Mouse (Mus musculus) Patski (cell line): ENCODE measurements around the gene 1110051M20Rik. TPM values are rescaled to one million over a fixed set of nuclear protein-coding genes. Genes with fewer than 3 reads are reported as not detected.

ENCODE experiments used
- ATAC-seq: fragments of 100-300 bp; one replicate; pipeline ENCODE4 v1.8.0; 2021
- CTCF ChIA-PET: fragments of 350-600 bp; sonication (Branson Sonifier 250); formaldehyde crosslinking; loops from one replicate; lab custom pipeline; 2022; ENCODE audit warnings: inconsistent platforms; lab: Charles Lee
- POLR2A ChIA-PET: fragments of 350-600 bp; sonication (Branson Sonifier 250); formaldehyde crosslinking; loops from one replicate; lab custom pipeline; 2022; ENCODE audit warnings: antibody characterized with exemption, inconsistent platforms; lab: Charles Lee
- DNase-seq: peaks from one replicate; pipeline ENCODE4 v3.0.0-alpha.2; 2011; ENCODE audit warnings: low read depth, low spot score
- H3K27me3 ChIP-seq: fragments of 371-371 bp; one replicate; pipeline ENCODE4 v1.5.1; 2021
- CTCF ChIP-seq: fragments of 100-300 bp; IDR thresholded peaks from one replicate; pipeline ENCODE4 v1.5.1; 2021
- in situ Hi-C: fragments of 300-500 bp; cut with MboI; formaldehyde crosslinking; loops from 3 replicates; pipeline ENCODE4 v1.11.1; 2018; ENCODE audit warnings: low pct_unique_long_range_greater_than_20kb, mixed read lengths
- polyA plus RNA-seq: library from polyadenylated mRNA; unstranded; gene quantifications from one replicate; pipeline ENCODE4 v1.2.3, GENCODE M21; 2021

The 1110051M20Rik gene
- polyA plus RNA-seq, 1 experiment from 2014 or later: 15.1 TPM

DNA sequence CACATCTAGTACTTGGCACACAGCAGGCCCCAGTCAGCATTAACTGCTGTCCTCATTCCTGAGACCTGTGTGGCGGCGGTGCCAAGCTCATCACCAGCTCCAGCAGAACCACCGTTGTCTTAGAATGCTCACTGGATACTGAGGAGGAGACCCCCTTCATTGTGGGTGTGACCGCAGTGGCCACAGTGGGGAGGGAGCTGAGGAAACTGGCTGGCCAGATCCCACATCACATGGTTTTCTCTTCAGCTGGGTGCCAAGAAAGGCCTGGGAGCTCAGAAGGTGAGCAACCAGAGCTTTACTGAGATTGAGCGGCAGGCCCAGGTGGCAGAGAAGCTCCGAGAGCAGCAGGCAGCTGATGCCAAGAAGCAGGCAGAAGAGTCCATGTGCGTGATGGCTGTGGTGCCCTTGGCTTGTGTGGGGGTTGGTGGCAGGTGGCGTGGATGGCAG lies 174.8 kb downstream of the 1110051M20Rik start:
- H3K27me3 ChIP-seq: no peaks in the 10 kb centered on the region
- TF ChIP-seq CTCF: no peak
- DNase-seq (no peak), ATAC-seq (no peak)
- ChIA-PET POLR2A (interaction anchor here (1.7 kb wide), 1 partner anchor 12 kb away, joined by 7 read pairs; no protein-coding TSS in a partner anchor), CTCF (interaction anchor here (1.7 kb wide), 1 partner anchor 154 kb away, joined by 6 read pairs; no protein-coding TSS in a partner anchor)
- in situ Hi-C loops: no loop called here

DNA sequence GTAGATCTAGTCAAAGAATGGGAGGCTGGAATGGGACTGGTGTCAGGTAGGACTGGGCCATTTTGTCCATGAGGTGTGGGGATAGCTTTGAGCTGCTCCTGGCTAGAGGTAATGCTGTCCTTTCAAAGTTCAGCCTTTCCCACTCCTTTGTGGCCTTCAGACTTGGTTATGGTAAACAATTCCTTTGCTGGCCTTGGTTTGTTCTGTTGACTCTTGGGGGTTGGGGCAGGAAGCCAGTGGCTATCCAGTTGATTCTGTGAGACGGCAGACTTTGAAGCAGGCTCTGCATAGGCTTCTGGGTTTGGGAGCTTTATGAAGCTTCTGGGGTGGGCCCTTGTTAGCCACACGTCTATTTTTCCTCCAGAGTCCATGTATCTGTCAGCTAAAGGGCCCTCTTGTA lies 175.8 kb downstream of the 1110051M20Rik start:
- CTCF ChIA-PET: interaction anchor here (1.4 to 1.7 kb wide), 2 partner anchors 9 to 153 kb away, joined by 4 to 6 read pairs; no protein-coding TSS in a partner anchor

DNA sequence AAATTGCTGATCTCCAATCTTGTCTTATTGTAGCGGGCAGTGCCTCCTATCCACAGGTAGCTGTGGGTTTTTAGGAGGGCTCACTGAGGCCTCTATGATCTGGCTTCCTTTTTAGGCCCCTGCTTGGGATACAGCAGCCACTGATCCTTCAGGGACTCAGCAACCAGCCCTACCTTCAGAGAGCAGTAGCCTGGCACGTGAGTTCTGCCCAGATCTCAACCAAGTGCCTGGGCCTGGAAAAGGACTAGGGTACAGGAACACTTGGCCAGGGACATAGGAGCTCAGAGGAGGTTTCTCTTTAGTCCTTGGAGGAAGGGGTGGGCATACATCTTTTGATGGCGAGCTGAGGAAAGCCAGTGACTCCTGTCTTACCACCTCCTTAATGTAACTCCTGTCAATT lies 176.5 kb downstream of the 1110051M20Rik start:
- in situ Hi-C loops: no loop called here
- H3K27me3 ChIP-seq: no peaks in the 10 kb centered on the region
- TF ChIP-seq CTCF: no peak
- ChIA-PET POLR2A (interaction anchor here (1.7 to 2.1 kb wide), 2 partner anchors 10 to 11 kb away, joined by 7 read pairs; no protein-coding TSS in a partner anchor), CTCF (interaction anchor here (1.4 kb wide), 2 partner anchors 9 to 18 kb away, joined by 4 read pairs; no protein-coding TSS in a partner anchor)
- ATAC-seq (no peak), DNase-seq (no peak)

More for the DNA sequence above, 175.8 kb downstream of the 1110051M20Rik start:
- in situ Hi-C loops: no loop called here
- POLR2A ChIA-PET: interaction anchor here (1.7 to 2.1 kb wide), 2 partner anchors 9 to 11 kb away, joined by 7 read pairs; no protein-coding TSS in a partner anchor
- H3K27me3 ChIP-seq: no peaks in the 10 kb centered on the region
- no peak for DNase-seq
- no peak for ATAC-seq
- no peak for TF ChIP-seq CTCF

DNA sequence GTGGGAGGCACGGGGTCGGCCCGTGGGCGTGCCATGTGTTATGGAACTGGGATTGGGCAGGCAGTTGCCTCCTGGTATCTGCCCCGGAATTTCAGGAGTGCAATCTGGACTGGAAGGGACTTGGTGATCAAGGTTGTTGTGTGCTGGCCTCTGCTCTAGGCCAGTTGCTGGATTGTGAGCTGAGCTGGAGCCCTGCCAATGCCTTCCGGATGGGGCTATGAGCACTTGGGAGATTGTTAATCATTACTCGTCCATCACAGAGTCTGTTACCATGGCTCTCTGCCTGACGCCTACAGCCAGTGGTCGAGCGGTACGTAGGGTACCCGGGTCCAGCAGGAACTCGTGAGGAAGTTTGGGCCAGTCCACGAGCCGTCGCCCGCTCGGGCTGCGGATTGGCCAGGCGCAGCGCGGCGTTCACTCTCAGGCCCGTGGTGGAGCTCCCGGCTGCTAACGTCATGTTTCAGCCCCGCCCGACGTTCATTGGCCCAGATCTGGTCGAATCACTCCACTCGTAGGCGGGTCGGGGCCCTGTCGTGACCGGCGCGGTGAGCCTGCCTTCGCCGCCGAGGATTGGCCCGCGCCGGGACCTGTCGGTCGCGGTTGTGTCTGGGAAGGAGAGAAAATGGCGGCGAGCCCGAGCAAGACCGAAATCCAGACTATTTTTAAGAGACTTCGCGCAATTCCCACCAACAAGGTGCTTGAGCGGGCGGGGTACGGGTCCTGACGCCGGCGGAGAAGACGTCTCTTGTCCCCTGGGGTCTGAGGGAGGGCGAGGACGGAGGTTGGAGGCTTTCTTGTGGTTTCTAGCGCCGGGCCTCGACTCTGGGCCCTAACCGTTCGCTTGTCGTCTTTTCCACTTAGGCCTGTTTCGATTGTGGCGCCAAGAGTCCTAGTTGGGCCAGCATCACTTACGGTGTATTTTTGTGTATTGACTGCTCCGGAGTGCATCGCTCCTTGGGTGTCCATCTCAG lies 179.5 kb downstream of the 1110051M20Rik start, which contains the start of gene Arfgap2:
Gene Arfgap2 (plus strand): TSS at position 264 of the 971 bp plus-strand sequence.
- TF ChIP-seq CTCF: no peak
- in situ Hi-C loops: no loop called here
- no peaks in the 10 kb centered on the region for H3K27me3 ChIP-seq
- ChIA-PET POLR2A (interaction anchor here (1.2 kb wide), 1 partner anchor 27 kb away, joined by 3 read pairs; no protein-coding TSS in a partner anchor), CTCF (no interaction called here)
- DNase-seq (peak; percentile 91), ATAC-seq (peak; percentile 98)

DNA sequence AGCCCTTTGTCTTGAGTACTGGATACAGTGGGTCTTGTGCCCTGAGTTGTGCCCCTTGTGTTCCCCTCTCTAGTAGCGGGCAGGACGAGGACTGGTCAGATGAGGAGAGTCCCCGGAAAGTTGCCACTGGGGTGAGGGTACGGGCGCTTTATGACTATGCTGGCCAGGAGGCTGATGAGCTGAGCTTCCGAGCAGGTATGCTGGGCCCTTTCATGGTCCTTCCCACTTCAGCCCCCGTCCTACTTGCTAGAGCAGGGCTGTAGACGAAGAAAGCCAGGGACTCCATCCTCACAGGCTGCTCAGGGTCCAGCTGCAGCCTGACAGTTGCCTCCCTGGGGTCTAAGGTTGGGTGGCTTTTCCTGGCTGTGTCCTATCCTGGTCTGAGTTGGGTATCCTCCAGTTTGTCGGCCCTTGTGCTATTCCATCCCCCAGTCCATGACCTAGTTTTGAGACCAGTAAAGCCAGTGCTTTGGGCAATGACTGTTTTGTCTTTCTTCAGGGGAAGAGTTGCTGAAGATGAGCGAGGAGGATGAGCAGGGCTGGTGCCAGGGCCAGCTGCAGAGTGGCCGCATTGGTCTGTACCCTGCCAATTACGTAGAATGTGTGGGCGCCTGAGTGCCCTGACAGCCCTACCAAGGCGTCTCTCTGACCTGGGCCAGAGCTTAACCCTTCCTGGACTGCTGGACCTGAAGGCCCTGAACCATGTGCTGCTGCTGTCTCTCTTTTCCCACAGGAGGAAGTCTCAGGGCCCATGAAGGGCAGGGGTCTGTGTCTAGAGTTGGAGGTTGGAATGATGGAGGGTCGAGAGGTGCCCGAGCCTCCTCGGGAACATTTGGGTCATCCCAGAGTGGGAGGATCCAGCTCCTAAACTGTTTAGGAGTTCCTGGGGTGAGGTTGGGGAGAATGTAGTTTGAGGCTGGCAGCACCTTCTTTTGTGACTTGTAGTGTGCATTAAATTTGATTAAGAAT lies 180.5 kb downstream of the 1110051M20Rik start:
- ChIA-PET POLR2A (interaction anchor here (1.2 kb wide), 1 partner anchor 26 kb away, joined by 3 read pairs; no protein-coding TSS in a partner anchor), CTCF (no interaction called here)
- ATAC-seq (no peak), DNase-seq (no peak)
- TF ChIP-seq CTCF: no peak
- no peaks in the 10 kb centered on the region for H3K27me3 ChIP-seq
- in situ Hi-C loops: no loop called here

DNA sequence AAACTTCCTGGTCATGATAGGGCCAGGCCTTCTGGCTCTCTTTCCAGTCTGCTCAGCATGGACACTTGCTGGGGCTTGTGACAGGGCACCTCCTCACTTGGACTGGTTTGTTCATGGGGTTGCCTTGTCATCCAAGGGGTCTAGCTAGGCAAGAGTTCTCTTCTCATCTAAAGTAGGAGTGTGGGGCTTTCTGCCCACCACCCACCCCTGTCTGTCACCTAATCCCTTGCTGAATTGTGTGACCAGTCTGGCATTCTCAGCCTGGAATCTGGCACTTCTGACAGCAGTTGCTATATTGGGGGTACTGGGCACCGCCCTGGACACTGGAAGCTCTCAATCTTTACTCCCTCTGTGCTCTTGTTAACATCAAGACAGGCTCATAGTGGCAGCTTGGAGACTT lies 185.0 kb downstream of the 1110051M20Rik start:
- in situ Hi-C loops: no loop called here
- POLR2A ChIA-PET: no interaction called here
- CTCF ChIA-PET: interaction anchor here (1.8 kb wide), 1 partner anchor 23 kb away, joined by 4 read pairs; the partner anchor contains the start of gene Ddb2
- DNase-seq (no peak), ATAC-seq (no peak)
- no peak for TF ChIP-seq CTCF
- H3K27me3 ChIP-seq: no peaks in the 10 kb centered on the region

DNA sequence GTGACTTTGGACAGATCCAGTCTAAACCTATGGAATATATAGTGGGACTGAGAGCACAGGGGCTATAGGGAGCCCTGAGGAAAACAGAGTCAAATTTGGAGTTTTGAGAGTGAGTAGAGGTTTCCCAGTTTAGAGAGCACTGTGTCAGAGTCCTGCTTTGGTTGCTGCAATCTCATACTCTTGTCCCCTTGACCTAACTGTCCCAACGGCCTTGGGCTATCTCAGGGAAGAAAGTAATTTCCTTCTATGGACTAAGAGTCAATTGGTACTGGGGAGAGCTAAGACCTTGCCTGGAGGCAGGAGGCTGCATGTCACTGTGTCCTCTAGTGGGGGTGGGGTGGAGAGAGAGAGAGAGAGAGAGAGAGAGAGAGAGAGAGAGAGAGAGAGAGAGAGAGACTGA lies 185.7 kb downstream of the 1110051M20Rik start:
- ATAC-seq (no peak), DNase-seq (no peak)
- in situ Hi-C loops: no loop called here
- CTCF ChIA-PET: interaction anchor here (1.2 to 1.8 kb wide), 2 partner anchors 21 to 22 kb away, joined by 3 to 4 read pairs; partner anchors contain the start of gene Ddb2
- POLR2A ChIA-PET: interaction anchor here (1.1 kb wide), 1 partner anchor 201 kb away, joined by 5 read pairs; no protein-coding TSS in a partner anchor
- no peak for TF ChIP-seq CTCF
- H3K27me3 ChIP-seq: no peaks in the 10 kb centered on the region

DNA sequence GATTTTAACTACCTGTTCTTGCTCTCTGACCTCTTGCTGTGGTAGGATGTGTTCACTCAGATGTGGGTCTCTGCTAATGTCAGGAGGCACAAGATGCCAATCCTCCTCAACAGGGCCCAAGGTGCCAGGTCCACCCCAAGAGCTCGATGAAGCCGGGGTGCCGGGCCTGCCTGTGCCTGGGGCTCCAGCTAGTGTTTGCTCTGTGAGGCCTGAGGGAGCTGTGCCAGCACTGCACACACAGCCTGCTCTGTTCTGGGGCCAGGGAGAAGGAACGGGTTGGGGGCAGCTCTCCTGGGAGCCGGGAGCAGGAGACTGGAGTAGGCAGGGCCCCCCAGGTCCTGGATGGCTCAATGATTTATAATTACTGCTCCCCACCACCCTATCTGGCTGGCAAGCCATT lies 186.4 kb downstream of the 1110051M20Rik start:
- H3K27me3 ChIP-seq: no peaks in the 10 kb centered on the region
- ATAC-seq: no peak
- TF ChIP-seq CTCF: no peak
- DNase-seq: no peak
- POLR2A ChIA-PET: interaction anchor here (0.5 to 1.5 kb wide), 5 partner anchors 11 to 200 kb away, joined by 3 to 7 read pairs (median 4); partner anchors contain the start of gene Ddb2
- in situ Hi-C loops: no loop called here
- CTCF ChIA-PET: interaction anchor here (1.0 to 1.8 kb wide), 3 partner anchors 20 to 143 kb away, joined by 3 to 4 read pairs (median 3); partner anchors contain the start of gene Ddb2
